Mouse (Mus musculus) liver, embryonic 14.5 days (tissue): ENCODE results near the gene Nmu. TPM values are rescaled to one million over a fixed set of nuclear protein-coding genes. Genes with fewer than 3 reads are reported as not detected.

Experiments
- ATAC-seq: fragments of 200-750 bp; cut with Nextera tagmentation; 2 replicates; pipeline ENCODE4 v1.8.0; 2017; ENCODE audit warnings: moderate number of reproducible peaks, mild to moderate bottlenecking, moderate library complexity; ENCODE audit not compliant: insufficient read depth
- DNase-seq, 3 experiments: peaks; one replicate each; pipeline ENCODE4 v3.0.0-alpha.2; 2012 to 2013; ENCODE audit warnings: low read depth in 3 of 3, low spot score in 3 of 3
- H3K27ac ChIP-seq: fragments of 300-500 bp; sonication (generic); 2 replicates; pipeline ENCODE4 v1.5.1; 2014; ENCODE audit warnings: moderate library complexity, mild to moderate bottlenecking, control low read depth, inconsistent platforms
- H3K27me3 ChIP-seq: fragments of 300-500 bp; sonication (generic); 2 replicates; pipeline ENCODE4 v1.6.1; 2014; ENCODE audit warnings: mild to moderate bottlenecking, low read length, moderate library complexity; ENCODE audit not compliant: control insufficient read depth, insufficient read depth
- H3K36me3 ChIP-seq: fragments of 300-500 bp; sonication (generic); replicated peaks from 2 replicates; pipeline ENCODE4 v1.6.1; 2014; ENCODE audit warnings: low read depth; ENCODE audit not compliant: control insufficient read depth, insufficient read depth
- H3K4me1 ChIP-seq, 2 experiments: fragments of 200-500 bp in 1 of 2; fragments of 300-500 bp in 1 of 2; sonication (generic) in 1 of 2; replicated peaks; 2 replicates each; pipeline ENCODE4 v1.6.1; 2012 to 2014; ENCODE audit warnings: antibody characterized with exemption in 1 of 2, inconsistent platforms in 1 of 2, low read length in 1 of 2; ENCODE audit not compliant: control insufficient read depth in 2 of 2, insufficient read depth in 2 of 2
- H3K4me2 ChIP-seq: fragments of 300-500 bp; sonication (generic); 2 replicates; pipeline ENCODE4 v1.6.1; 2014; ENCODE audit warnings: low read depth, mild to moderate bottlenecking, control low read depth, moderate library complexity
- H3K4me3 ChIP-seq, 2 experiments: fragments of 200-500 bp in 1 of 2; fragments of 300-500 bp in 1 of 2; sonication (generic) in 1 of 2; 2 replicates each; pipeline ENCODE4 v1.5.1; 2012 to 2014; ENCODE audit warnings: low read depth in 2 of 2, low read length in 2 of 2, mild to moderate bottlenecking in 2 of 2, control low read depth in 1 of 2, inconsistent platforms in 1 of 2, moderate library complexity in 1 of 2; ENCODE audit not compliant: insufficient read depth in 1 of 2
- H3K9ac ChIP-seq: fragments of 300-500 bp; sonication (generic); replicated peaks from 2 replicates; pipeline ENCODE4 v1.6.1; 2014; ENCODE audit warnings: mild to moderate bottlenecking, control low read depth, moderate library complexity
- H3K9me3 ChIP-seq: fragments of 300-500 bp; sonication (generic); 2 replicates; pipeline ENCODE4 v1.6.1; 2016; ENCODE audit warnings: low read length, mixed read lengths; ENCODE audit not compliant: control insufficient read depth
- CTCF ChIP-seq: IDR thresholded peaks from 2 replicates; pipeline ENCODE4 v1.5.1; 2016; ENCODE audit warnings: antibody characterized with exemption, low read depth, control low read depth
- EP300 ChIP-seq: IDR thresholded peaks from 2 replicates; pipeline ENCODE4 v1.6.1; 2016; ENCODE audit warnings: antibody characterized with exemption, low read depth
- WGBS: fragments of 180-500 bp; shearing (Covaris S2); extraction: QIAGEN DNeasy Blood & Tissue Kit; methylation state at CpG from one replicate; pipeline ENCODE4 v1.1.7; 2014; ENCODE audit not compliant: insufficient replicate concordance; 5-methylcytosine and 5-hydroxymethylcytosine counted together
- polyA plus RNA-seq, 2 experiments: library from polyadenylated mRNA; depleted of rRNA in 1 of 2; stranded (reverse) in 1 of 2; unstranded in 1 of 2; fragments of >200 nt; fragmentation: Nextera tagmentation in 1 of 2; extraction: Ambion mirVana in 1 of 2; gene quantifications; 2 replicates each; pipeline versions ENCODE4 v1.2.1 to v1.2.3; 2012 to 2014

The Nmu gene
- polyA plus RNA-seq, 2 experiments = not detected

DNA sequence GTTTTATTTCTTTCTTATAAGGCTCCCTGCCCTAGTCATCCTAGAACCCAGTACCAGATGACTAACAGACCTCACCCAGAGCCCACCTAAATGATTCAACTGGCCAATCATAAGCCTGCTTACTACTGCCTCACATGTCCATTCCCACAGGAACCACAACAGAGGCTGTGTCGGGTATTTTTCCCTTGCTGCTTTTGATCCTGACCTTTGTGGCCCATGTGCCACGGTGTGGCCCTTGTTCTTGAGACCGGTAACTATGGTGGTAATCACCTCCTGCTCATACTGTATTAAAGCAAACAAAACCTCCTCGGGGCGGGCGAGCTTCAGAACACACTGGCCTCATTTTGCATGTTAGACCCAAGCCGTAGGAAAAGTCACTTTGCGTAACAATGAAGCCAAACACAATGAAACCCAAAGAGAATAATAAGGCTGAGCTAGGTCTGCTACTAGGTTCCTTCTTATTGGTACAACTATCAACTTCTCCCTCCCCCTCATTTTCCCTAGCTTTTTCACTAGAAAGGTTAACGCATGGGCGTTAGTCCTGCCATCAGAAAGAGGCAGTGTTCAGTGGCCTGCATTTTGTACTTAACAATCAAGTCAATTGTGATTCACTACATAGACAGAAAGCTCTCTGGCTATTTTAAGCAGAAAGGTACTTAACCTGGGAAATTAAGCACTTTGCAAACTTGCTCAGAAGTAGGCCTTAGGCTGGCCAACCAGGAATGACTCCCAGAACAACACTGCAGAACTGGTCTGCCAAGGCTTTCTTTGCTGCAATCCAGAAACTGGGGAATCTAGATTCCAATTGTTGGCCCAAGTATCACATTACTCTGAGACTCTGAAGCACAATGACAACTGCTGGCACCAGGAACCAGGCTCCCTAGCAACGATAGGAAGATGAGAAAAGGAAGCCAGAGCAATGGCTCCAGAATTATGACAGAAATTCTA, 42.1 kb downstream of the Nmu start:
- DNase-seq = no peak
- no peak overlapping the region for H3K4me2 ChIP-seq
- no peaks in the 10 kb centered on the region for H3K36me3 ChIP-seq
- no peaks in the 10 kb centered on the region for H3K4me1 ChIP-seq
- H3K27me3 ChIP-seq = no peaks in the 10 kb centered on the region
- no peaks in the 10 kb centered on the region for H3K9me3 ChIP-seq
- WGBS = 69% methylated on average over 11 of the region's 11 CpGs
- no peak overlapping the region for H3K9ac ChIP-seq
- no peak overlapping the region for H3K27ac ChIP-seq
- ATAC-seq = no peak
- H3K4me3 ChIP-seq = no peak overlapping the region
- no peak for TF ChIP-seq CTCF
- TF ChIP-seq EP300 = no peak

DNA sequence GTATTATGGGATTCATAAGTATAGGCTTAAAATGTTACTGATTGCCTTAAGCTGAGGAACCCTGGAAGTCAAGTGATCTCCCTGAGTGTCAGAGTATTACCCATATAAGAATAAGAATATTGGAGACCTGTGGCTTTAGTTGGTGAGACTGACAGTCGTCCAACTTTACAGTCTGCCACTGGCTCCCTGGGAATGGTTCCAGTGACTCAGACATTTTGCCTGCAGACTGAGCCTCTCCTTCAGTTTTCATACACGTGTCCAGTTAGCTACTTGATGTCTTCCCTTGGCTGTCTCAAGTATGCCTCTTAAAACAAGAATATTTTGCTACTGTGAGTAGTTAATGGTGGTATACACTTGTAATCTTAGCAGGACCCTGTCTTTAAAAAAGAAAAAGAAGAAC, 55.4 kb downstream of the Nmu start:
- H3K9ac ChIP-seq = no peak overlapping the region
- peaks cover 5% of the 10 kb centered on the region for H3K27me3 ChIP-seq
- ATAC-seq (no peak), DNase-seq (no peak)
- no peaks in the 10 kb centered on the region for H3K36me3 ChIP-seq
- no peak overlapping the region for H3K27ac ChIP-seq
- WGBS = 41% methylated on average over 2 of the region's 2 CpGs
- TF ChIP-seq EP300 = no peak
- no peak for TF ChIP-seq CTCF
- no peak overlapping the region for H3K4me3 ChIP-seq
- no peak overlapping the region for H3K4me2 ChIP-seq
- H3K4me1 ChIP-seq = 0 out of 4 replicates have a peak, but pooled peaks cover 0 to 7% of the 10 kb centered on the region in 2 experiments
- H3K9me3 ChIP-seq = no peaks in the 10 kb centered on the region

DNA sequence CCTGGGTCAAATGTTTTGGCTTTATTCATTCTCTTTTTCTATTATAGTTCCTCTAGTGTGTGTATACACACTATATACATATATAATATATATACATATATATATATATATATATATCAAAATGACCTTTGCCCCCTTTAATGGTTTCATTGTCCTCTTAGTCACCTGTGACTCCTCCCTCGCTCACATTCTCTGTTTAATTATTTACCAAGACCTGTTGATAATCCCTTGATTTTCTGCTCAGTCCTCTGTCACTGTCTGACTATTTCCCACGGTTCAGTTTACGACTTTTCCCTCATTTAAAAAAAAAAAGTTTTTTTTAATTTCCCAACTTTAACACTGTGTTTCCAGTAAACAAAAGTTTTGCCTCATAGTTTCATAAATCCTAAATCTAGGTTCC, 57.3 kb downstream of the Nmu start:
- Histone ChIP-seq H3K36me3 (no peaks in the 10 kb centered on the region), H3K27ac (no peak overlapping the region), H3K9me3 (no peaks in the 10 kb centered on the region), H3K27me3 (peaks cover 5% of the 10 kb centered on the region), H3K4me3 (no peak overlapping the region), H3K9ac (no peak overlapping the region), H3K4me2 (no peak overlapping the region), H3K4me1 (0 out of 4 replicates have a peak, but pooled peaks cover 0 to 7% of the 10 kb centered on the region in 2 experiments)
- ATAC-seq (no peak), DNase-seq (no peak)
- TF ChIP-seq EP300 (no peak), CTCF (no peak)
- WGBS = 56% methylated on average over 3 of the region's 3 CpGs

DNA sequence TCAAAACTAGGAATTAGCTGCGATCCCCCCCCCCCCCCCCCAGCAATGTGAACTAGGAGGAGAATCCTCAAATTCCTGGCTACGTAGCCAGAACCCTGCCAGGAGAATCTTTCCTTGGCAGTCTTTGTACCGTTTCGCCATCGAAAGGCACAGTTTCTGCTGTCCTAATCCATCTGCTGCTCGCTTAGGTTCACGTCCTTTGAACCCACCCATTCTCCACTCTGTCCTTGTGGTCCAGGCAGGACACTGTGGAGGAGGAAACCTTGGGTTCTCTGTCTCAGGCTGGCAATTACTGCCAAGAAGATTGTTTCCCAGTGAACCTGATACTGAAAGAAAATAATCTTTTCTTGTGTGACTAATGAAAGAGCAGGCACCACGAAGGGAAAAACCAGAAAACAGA, 58.0 kb downstream of the Nmu start:
- 0 out of 4 replicates have a peak, but pooled peaks cover 0 to 7% of the 10 kb centered on the region in 2 experiments for H3K4me1 ChIP-seq
- ATAC-seq (no peak), DNase-seq (no peak)
- peaks cover 5% of the 10 kb centered on the region for H3K27me3 ChIP-seq
- no peak overlapping the region for H3K9ac ChIP-seq
- H3K27ac ChIP-seq = no peak overlapping the region
- H3K9me3 ChIP-seq = no peaks in the 10 kb centered on the region
- TF ChIP-seq EP300 = no peak
- H3K4me3 ChIP-seq = no peak overlapping the region; a peak in 1 of 4 replicates
- no peaks in the 10 kb centered on the region for H3K36me3 ChIP-seq
- H3K4me2 ChIP-seq = peak overlapping the region; percentile 79
- 9% methylated on average over 8 of the region's 8 CpGs for WGBS
